Mouse (Mus musculus): ENCODE measurements around the gene Serinc3.

The Serinc3 gene

DNA sequence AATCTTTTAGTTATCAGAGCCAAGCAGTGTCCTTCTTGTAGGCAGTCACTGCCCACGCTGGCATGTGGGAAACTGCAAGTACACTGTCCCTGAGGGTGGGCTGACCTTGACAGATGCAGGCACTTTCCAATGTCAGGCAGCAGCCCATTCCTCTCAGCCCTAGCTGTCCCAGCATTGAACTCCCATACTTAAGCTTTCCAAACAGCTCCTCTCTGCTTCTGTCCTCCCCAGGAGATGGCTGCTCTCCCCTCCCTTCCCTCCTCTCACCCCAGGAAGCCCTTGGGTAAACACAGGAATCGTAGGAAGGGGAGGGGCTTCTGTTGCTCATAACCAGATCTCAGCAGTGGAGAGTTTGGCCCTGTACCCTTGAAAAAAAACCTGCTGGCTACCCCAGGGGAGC, 49.8 kb downstream of the Serinc3 start:
- WGBS: 49% methylated on average over 2 of the region's 2 CpGs

DNA sequence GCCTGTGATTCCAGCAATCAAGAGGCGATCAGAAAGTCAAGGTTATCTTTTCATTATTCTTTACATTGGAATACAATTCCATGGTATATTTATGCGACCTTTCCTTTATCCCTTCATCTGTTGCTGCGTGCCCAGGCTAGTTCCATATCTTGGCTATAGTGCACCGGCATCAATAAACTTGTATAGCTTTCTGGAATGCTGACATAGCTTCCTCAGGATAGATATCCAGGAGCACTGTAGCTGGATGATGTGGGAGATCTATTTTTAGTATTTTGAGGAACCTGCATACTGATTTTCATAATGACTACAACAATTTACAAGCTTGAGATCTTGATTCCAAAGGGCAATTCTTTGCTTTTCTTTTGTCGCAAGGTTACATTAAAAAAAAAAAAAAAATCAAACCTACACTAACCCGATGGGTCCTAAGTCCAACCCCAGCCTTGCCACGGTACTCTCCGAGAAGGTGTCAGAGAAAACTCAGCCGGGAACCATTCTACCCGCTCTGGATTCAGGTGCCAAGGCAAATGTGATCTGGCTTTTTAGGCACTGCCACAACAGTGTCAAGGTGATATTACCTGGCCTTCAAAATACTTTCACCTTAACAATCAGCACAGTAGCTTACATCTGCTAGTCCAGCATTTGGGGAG, 51.2 kb downstream of the Serinc3 start:
- WGBS: 92% methylated on average over 10 of the region's 10 CpGs

DNA sequence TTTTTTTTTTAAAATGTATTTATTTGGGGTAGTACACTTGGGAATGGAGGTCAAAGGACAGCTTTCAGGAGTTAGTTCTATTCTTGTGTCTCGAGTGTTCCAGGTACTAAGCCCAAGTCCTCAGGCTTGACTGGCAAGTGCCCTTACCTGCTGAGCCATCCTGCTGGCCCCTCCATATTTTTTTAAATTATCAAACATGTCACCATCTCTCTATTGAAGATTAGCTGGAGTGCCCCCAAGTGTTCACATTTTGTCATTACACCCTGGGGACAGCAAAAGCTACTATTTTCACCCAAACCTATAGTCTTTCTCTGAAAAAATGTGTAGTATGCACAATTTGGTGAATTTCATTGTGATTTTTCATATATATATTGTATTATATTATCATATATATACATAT, 52.8 kb downstream of the Serinc3 start:
- WGBS: 100% methylated on average over 1 of the region's 1 CpGs

DNA sequence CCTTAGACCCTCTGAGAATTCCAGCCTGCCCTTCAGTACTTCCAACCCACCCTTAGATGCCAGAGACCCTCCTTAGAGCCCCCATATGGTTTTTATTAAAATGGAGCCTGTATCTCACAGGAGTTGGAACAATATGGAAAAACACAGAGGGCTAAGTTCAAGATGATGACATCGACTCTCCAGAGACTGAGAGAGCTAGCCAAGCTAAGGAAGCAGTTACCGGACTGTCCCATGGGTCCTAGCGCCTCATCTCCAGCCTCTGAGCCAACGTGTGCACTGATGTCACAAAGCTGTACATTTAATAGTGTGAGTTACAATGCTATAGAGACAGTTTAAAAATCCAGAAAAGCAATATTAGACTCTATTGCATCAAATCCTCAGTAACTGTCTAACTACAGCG, 53.9 kb downstream of the Serinc3 start:
- WGBS: 83% methylated on average over 5 of the region's 5 CpGs

DNA sequence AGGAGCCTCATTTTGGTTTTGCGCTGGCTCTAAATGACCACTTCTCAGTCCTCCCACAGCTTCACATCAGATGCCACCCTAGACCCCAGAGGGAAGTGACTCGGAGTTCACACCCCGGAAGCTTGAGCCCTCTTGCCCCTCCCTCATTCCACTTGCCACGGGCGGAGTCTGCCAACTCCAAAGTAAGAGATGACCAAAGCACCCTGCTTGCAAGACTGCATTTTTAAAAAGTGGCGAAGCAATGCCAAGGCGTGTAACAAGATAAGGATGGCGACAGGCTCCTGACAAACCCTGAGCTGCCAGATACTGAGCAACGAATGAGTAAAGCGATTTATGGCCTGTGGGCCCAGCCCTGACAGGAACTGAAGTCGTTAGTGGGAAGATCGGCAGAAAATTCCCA, 54.7 kb downstream of the Serinc3 start:
- 80% methylated on average over 12 of the region's 12 CpGs for WGBS

DNA sequence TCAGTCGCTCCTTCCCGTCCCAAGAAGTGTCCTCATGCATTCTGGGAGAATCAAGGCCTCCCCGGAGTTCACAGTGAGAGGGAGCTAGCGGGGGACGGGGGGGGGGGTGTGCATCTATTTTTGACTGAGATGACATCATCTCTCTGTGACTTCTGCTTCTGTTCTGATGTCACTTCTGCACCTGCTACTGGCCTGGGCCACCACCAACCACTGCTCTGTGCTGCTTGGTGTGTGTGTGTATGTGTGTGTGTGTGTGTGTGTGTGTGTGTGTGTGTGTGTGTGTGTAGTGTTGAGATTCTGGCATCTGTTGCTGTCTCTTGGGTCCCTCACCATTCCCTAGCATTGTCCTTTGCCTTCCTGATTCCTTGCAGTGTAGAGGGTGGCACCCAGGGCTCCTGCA, 57.4 kb downstream of the Serinc3 start:
- WGBS: 65% methylated on average over 5 of the region's 5 CpGs

DNA sequence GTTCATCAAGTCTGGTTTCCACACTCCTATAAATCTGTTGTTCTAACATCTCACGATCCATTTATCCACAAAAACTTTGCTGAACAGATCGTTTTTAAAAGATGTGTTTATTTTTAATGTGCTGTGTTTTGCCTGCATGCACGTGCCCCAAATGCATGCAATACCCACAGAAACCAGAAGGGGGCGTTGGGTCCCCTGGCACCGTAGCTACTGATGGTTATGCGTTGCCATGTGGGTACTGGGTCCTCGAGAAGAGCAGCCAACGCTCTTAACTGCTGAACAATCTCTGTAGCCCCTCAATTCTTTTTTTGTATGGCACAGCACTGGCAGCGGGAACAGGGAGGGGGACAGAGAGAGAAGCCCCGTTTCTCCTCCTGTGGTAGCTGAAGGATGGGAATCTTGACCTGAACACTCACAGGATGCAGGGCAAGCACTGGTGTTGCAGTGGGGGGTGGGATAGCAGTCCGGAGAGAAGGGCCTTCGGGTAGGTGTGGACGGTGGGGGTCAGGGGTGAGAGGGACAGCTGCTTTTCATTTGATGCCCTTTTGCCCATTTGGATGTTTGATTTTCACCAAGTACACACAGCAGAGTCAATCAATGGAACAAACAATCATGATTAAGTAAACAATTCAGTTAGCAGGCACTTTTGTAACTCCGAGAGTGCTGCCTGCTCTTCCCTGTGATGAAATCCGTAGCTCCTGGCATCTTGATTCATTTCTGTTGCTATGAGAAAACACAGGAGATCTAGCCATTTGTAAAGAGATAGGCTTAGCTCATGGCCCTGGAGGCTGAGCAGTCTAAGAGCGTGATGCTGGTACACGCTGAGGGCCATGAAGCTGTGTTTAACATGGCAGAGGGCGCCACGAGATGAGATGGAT, 58.3 kb downstream of the Serinc3 start:
- WGBS: 52% methylated on average over 19 of the region's 19 CpGs

DNA sequence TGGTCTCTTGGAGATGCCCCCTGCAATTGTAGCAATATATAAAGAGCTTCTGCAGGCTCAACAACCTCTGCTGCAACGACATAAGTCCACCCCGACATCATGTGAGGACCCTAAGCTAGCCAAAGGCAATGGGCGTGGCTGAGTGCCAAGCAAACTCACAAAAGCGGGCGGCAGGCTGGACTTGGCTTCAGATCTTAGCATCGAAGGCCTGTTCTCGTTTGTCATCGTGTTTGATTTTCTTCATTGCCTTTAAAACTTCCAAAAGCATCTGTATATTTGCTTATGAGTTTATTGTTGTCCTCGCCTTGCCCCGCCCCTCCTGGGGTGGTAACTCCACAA, 60.9 kb downstream of the Serinc3 start:
- 60% methylated on average over 10 of the region's 10 CpGs for WGBS

DNA sequence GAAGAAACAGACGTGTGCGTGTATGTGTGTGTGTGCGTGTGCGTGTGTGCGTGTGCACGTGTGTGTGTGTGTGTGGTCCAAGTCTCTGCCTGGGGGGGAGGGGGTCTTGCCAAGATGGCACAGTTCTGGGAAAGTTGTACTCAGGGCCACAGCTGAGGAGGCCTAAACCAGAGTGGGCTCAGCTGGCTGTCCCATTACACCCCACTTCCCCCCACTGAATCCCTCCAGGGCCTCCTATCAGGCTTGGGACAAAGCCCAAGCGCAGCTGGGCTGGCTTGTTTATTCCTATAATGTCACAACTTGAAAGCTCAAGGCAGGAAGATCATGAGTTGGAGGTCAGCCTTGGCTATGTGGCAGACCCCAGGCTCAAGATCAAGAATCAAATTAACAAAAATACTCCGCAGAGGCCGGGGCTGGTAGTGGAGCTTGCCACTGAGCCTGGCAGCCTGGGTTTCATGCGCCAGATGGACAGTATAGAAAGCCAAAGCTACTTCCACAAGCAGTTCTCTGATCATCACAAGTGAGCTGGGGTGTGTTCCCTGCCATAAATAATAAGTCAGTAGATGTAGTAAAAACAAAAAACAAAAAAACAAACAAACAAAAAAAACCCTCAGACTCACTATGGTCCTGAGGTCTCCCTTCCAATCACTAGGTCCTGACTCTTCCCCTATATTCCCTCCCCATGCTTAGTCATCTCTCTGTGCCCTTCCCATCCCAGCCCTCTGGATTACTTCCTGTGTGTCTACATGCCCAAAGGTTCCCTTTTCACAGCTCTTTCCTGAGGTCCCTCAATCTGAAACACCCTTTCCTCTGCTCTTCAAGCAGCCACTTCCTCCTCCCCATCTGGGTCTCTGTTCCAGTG, 61.5 kb downstream of the Serinc3 start:
- 86% methylated on average over 10 of the region's 10 CpGs for WGBS

DNA sequence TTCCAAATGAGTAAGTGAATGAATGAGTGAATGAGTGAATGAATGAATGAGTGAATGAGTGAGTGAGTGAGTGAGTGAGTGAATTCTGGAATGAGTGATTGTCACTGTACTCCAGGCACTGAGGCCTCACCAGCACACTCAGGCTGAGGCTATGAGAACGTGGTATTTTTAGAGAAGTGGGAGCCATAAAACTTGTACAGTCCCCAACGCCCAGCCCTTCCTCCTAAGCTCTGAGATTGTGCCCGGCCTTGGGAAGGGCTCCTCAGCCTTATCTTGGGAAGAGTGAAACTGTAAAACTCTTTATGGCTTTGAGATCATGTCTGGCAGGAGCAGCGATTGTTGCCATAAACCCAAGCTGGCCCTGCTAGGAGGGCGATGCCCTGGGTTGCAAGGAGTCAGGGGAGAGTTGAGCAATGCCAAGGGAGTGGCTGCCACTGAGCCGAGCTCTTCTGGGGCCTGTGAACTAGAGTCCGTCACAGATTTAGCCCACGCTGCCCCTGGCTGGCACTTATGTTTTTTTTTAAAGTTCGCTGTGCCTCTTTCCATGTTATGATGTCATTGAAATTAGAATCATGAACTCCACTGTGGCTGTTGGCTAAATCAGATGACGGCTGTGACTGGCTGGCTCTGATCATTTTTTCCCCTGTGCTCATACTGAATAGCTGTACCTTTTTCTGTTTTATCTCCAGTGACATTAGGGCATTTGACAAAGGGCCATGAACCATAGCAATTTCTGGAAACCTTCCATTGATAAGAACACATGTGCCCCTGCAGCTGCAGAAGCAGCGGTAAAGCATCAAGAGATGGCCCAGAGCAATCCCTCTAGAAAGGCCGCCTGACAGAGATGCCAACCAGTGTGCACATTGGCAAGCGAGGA, 64.6 kb downstream of the Serinc3 start:
- WGBS: 78% methylated on average over 13 of the region's 13 CpGs

DNA sequence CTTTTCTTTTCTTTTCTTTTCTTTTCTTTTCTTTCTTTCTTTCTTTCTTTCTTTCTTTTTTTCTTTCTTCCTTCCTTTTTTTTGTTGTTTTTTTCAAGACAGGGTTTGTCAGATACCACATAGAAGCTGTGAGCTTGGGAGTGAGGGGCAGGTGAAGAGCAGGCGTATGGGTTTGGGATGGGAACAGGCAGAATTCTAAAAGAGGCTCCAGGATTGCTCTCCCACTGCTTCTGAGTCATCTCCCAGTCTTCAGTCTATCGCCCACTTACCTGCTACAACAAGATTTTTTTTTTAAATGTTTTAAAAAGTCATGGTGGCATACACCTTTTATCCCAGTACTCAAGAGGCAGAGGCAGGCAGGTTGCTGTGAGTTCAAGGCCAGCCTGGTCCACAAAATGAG, 66.9 kb downstream of the Serinc3 start:
- WGBS: 69% methylated on average over 2 of the region's 2 CpGs

DNA sequence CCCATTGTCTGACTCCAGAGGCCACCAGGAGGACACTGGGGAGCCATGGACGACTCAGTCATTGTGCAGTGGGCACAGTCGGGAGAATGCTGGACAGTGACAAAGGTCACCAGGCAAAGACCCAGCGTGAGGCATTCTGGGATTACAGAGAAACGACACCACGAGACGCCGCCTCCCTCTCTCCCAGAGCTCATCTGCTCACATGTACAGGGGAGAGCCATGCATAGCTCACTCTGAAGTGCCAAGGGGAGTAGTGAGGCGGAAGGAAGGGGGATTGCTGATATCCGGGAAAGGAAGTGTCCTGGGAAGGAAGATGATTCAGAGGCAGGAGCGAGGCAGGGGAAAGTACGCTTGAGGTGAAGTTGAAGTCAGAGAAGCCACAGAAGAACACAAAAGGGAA, 69.7 kb downstream of the Serinc3 start:
- 58% methylated on average over 11 of the region's 11 CpGs for WGBS

DNA sequence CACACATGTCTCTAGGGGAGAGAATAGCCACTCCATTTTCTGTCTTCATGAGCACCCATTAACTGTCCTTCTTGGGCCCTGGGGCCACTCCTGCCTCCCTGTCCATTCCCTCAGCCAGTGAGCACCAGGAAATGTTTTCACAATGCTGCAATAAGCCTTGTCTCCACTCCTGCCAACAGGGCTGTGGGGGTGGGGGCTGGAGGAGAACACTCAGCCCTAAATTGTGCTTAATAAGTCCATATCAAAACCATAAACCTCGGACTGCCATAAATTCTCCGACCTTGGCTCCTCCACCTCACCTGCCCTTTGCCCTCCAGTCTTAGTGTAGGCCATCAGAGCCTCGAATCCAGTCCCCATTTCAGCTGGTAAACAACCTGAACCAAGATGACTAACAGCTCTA, 70.6 kb downstream of the Serinc3 start:
- 87% methylated on average over 3 of the region's 3 CpGs for WGBS

Measured in cerebral cortex, adult 2 months (tissue).